Mouse (Mus musculus) embryonic fibroblast, embryonic 13.5 days (primary cell): ENCODE results near the gene Ppp1r18.

ENCODE experiments used
- CTCF ChIP-seq: IDR thresholded peaks from 2 replicates; pipeline ENCODE4 v1.5.1; 2011; ENCODE audit warnings: mild to moderate bottlenecking, control low read depth, low read length, moderate library complexity, borderline replicate concordance; ENCODE audit not compliant: insufficient read depth
- POLR2A ChIP-seq: IDR thresholded peaks from 2 replicates; pipeline ENCODE4 v1.6.1; 2011; ENCODE audit warnings: low read depth, mild to moderate bottlenecking, control low read depth, low read length, moderate library complexity

DNA sequence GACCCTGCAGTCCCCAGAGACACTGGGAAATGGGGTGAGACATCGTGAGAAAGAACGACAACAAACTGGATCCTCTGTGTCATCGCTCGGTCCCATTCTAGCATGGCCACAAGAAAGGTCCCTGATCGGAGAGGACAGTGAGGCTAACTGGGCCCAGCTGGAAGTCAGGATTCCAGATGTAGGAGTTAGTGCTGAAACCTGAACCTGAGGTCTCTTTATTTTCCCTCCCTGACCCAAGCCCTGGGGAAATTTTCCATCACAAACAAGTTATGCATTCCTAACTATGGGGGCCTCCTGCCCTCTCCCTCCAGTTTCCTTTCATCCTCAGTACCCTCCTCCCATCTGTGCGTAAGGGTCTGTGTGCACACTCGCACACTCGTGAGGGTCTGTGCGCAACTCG lies 48.2 kb upstream of the Ppp1r18 start:
- no peak for TF ChIP-seq CTCF
- no peak for TF ChIP-seq POLR2A
